Mouse (Mus musculus) macrophage (primary cell): ENCODE results near the gene Zfhx3. TPM values are rescaled to one million over a fixed set of nuclear protein-coding genes. Genes with fewer than 3 reads are reported as not detected.

Experiments used
- H3K27ac ChIP-seq: fragments of 350-480 bp; formaldehyde crosslinking; 2 replicates; pipeline ENCODE4 v1.9.0; 2021
- H3K36me3 ChIP-seq: fragments of 350-480 bp; formaldehyde crosslinking; 2 replicates; pipeline ENCODE4 v1.9.0; 2021; ENCODE audit errors: inconsistent target
- H3K4me3 ChIP-seq: fragments of 350-480 bp; formaldehyde crosslinking; 2 replicates; pipeline ENCODE4 v1.9.0; 2021; ENCODE audit errors: inconsistent target
- H3K79me2 ChIP-seq: fragments of 350-480 bp; formaldehyde crosslinking; 2 replicates; pipeline ENCODE4 v1.9.0; 2021; ENCODE audit errors: inconsistent target
- WGBS: methylation state at CpG from one replicate; pipeline ENCODE4 v1.1.7; 2026; ENCODE audit warnings: inconsistent platforms; ENCODE audit not compliant: missing documents; 5-methylcytosine and 5-hydroxymethylcytosine counted together
- polyA plus RNA-seq: library from polyadenylated mRNA; stranded (reverse); fragments of 250-400 nt; gene quantifications from 3 replicates; pipeline ENCODE4 v1.2.4, GENCODE M21; 2018; ENCODE audit warnings: inconsistent platforms

Zfhx3 gene
- polyA plus RNA-seq, 1 experiment from 2014 or later: 5.3 TPM

DNA sequence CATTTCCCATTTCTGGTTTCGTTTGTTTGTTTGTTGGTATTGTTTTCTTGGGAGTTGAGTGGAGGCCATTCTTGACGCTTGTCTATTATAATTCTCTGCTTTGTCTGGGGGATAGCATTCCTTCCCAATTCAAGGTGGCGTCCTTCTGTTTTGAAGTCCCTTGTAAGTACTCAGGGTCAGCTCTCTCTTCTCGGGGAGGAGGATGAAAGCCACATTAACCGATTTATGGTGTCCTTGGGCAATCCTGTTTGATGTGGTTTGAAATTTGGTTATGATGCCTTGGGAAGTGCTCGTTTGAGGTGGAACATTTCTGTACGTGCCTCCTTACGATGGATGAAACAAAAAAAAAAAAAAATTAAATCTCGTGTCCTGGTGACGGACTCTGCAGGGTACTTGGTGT, 800.0 kb downstream of the Zfhx3 start:
- Histone ChIP-seq H3K36me3 (no peaks in the 10 kb centered on the region), H3K27ac (no peak overlapping the region), H3K4me3 (no peak overlapping the region), H3K79me2 (peaks cover 86% of the 10 kb centered on the region; the same call in 1 of the 2 replicates)
- WGBS: 80% methylated on average over 10 of the region's 10 CpGs

DNA sequence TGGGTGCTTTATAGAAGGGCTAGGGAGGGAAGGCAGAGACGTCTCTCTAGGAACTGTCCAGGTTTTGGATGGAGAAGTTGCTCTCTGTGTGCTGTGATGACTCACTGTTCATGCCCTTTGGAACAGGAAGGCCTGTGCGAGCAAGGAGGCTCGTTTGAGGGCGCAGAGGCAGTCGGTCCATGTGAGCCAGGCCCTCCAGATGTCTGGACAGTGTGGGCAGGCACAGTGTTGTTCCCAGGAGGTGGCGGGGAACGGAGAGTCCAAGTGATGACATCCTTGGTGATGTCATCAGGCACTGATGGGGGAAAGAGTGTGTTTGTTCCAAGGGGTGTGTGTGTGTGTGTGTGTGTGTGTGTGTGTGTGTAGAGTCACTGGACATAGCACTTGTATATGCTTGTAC, 800.8 kb downstream of the Zfhx3 start:
- H3K79me2 ChIP-seq: peaks cover 78% of the 10 kb centered on the region; the same call in 1 of the 2 replicates
- H3K36me3 ChIP-seq: no peaks in the 10 kb centered on the region
- no peak overlapping the region for H3K27ac ChIP-seq
- 3% methylated on average over 7 of the region's 7 CpGs for WGBS
- no peak overlapping the region for H3K4me3 ChIP-seq

DNA sequence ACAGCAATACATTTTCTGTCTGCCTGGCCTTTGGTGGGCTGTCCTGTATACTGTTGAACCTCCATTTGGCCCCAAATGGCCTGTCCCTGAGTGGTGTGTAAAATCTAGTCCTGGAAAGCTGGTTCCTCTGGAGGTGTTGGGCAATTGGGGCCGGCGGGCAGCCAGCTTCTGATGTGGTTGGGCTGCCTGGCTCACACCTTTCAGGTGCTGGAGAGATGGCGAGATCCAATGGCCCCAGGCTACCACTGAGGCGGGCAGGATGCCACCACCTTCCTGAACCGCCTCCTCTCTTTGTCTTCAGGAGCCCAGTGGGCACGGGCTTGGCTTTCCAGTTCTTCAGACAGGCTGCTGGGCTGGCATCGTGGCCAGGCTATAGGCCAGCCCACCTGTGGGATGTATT, 803.1 kb downstream of the Zfhx3 start:
- no peak overlapping the region for H3K4me3 ChIP-seq
- no peaks in the 10 kb centered on the region for H3K36me3 ChIP-seq
- WGBS: 93% methylated on average over 7 of the region's 7 CpGs
- no peak overlapping the region for H3K27ac ChIP-seq
- H3K79me2 ChIP-seq: peaks cover 63% of the 10 kb centered on the region; the same call in 1 of the 2 replicates

DNA sequence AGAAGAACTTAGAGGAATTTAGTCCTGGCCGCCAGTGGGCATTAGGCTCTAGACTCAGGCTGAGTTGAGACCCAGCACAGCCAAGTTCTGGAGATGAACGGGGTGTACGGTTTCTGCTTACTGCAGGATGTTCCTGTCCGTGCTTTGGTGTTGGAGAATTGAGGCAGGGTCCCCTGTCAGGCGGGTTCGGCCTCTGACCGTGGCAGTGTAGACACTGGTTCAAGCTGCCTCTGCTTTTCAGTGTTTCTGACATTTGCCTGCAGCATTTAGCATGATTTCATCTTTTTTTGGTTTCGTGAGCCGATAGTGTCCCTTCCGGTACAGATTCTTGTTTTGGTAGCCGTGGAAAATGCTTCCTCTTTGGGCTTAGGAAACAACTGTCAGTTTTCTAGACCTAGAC, 805.7 kb downstream of the Zfhx3 start:
- H3K27ac ChIP-seq: peak overlapping the region; percentile 94
- H3K4me3 ChIP-seq: peak overlapping the region; percentile 12; the same call in 1 of the 2 replicates
- no peaks in the 10 kb centered on the region for H3K36me3 ChIP-seq
- 4% methylated on average over 11 of the region's 11 CpGs for WGBS
- peaks cover 71% of the 10 kb centered on the region; the same call in 1 of the 2 replicates for H3K79me2 ChIP-seq

DNA sequence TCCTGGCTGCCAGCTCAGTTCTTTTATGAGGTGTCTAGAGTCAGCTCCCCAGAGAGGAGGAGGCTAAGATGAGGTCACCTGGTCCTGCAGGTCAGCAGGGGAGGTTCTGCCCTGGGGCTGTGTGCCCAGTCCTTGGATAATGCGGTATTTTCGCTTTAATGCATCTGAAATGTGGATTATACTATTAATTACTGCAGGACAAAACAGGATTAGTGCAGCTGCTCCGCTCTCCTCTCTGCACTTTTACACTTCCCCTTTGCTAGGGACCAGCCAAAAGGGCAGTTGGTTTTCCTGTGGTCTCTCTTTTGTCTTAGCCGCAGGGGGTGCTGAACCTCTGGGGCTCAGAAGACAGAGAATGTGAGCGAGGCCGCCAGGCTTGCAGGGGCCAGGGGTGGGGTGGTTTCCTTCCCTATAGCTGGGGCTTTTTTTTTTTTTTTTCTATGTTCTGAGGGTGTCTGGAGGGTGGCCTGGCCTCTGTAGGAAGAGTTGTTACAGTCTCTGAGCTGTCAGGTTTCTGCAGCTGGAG, 806.5 kb downstream of the Zfhx3 start:
- no peak overlapping the region; the same call in 1 of the 2 replicates for H3K4me3 ChIP-seq
- H3K27ac ChIP-seq: peak overlapping the region; percentile 94
- 0% methylated on average over 6 of the region's 6 CpGs for WGBS
- H3K79me2 ChIP-seq: peaks cover 74% of the 10 kb centered on the region; the same call in 1 of the 2 replicates
- H3K36me3 ChIP-seq: no peaks in the 10 kb centered on the region

DNA sequence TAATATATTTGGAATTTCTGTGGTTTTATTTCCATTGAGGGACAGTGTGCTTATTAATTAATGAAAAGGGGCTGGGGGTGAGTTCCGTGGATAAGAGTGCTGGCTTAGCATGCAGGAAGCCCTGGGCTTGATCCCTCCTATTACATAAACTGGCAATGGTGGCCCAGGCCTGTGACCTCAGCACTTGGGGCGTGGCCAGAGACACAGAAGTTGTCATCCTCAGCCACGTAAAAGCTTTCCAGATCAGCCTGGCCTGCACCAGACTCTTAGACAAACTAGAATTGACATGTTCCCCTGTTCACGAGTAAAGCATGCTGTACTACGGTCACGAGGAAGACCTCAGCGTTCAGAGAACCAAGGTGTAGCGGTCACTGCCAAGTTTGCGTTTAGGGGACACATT, 808.4 kb downstream of the Zfhx3 start:
- no peak overlapping the region for H3K4me3 ChIP-seq
- no peaks in the 10 kb centered on the region for H3K36me3 ChIP-seq
- H3K79me2 ChIP-seq: peaks cover 74% of the 10 kb centered on the region; the same call in 1 of the 2 replicates
- H3K27ac ChIP-seq: no peak overlapping the region
- 93% methylated on average over 9 of the region's 9 CpGs for WGBS

DNA sequence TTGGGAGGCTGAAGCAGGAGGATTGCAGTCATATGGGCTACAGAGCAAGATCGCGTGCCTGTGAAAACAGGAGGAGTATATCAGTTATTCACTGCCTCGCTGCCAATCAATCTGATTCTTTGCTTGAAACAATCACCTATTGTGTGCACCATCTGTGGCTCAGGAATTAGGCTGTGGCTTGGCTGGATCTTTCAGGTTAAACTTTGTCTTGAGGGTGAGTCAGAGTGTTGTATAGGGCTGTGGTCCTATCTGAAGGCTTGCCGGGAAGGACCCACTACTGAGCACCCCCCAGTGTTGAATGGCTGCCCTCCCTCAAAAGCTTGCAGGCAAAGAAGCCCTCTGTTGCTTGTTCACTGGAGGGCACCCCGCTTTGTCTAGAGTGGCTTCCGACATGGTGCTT, 812.1 kb downstream of the Zfhx3 start:
- 93% methylated on average over 6 of the region's 6 CpGs for WGBS
- Histone ChIP-seq H3K27ac (no peak overlapping the region), H3K79me2 (peaks cover 97% of the 10 kb centered on the region; the same call in 1 of the 2 replicates), H3K4me3 (no peak overlapping the region), H3K36me3 (no peaks in the 10 kb centered on the region)

DNA sequence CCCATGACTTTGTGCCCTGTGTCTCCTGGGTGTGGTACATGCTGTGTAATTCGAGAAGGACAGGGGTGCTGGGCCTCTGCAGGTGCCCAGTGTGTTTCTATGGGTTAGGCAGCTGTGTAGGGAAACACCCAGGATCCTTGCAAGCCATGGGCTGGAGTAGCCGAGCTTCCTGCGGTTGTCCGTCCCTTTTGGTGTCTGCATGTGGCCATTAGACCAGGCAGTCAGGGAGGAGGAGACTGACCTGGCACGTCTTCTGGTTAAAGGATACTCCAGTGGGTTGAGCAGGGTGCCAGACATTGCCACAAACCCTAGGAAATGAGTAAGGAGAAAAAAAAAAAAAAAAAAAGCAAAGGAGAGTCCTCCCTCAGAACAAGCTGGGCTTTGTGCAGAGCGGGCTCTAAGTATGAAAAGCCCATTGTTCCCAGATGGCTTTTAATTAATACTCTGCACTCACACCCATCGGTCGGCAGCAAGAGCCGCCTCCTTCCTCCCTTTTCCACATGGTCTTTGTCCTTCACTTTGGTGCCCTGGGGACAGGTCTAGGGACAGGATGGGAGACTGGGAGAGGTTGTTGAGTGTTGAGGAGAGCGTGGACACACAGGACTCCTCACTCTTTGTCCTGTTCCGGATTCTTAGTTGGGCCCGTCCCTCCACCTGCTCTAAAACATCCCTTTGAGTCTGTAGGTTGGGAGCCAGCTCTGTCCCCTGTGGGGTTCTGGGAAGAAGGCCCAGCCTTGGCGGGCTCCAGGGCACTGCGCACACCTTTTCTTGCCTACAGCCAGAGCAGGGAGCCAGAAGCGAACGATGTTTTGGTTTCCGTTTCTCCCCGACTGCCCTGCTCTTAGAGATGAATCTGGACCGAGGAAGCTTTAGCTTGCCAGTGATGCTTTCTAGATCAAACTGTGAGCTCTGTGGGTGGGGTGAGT, 813.2 kb downstream of the Zfhx3 start:
- no peak overlapping the region for H3K27ac ChIP-seq
- peaks cover 90% of the 10 kb centered on the region; the same call in 1 of the 2 replicates for H3K79me2 ChIP-seq
- WGBS: 95% methylated on average over 19 of the region's 19 CpGs
- H3K4me3 ChIP-seq: no peak overlapping the region
- H3K36me3 ChIP-seq: no peaks in the 10 kb centered on the region

DNA sequence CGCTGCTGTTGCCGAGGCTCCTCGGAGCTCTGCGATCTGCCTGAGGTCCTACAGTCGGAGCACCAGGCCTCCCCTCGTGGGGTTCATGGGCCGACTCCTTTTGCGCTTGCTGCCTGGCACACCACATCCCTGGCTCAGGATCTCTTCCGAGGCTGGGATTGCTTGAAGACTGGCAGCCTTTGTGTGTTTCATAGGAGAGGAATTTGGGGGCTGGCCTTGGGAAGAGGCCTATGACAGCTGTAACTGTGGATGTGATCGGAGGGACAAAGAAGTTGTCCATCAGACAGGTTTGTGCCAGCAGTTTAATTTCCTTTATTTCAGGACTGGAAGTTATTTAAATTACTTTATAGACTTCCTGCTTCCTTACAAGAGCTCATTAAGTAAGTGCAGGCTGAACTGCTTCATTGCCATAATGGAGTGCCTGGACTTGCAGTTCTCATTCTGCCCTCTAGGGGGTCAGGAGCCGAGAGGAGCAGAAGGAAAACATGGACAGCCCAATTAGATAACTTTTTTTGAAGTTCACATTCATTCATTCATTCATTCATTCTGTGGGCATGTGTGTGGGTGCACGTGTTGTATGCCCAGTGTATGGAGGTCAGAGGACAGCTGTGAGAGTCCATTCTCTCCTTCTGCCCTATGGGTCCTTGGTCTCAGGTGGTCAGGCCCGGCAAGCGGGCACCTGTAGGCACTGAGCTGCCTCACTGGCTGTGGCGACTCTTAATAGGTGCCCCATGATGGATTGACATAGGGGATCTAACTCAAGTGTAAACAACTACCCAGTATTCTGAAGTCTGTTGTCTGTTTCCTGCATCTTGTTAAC, 817.3 kb downstream of the Zfhx3 start:
- H3K4me3 ChIP-seq: no peak overlapping the region

DNA sequence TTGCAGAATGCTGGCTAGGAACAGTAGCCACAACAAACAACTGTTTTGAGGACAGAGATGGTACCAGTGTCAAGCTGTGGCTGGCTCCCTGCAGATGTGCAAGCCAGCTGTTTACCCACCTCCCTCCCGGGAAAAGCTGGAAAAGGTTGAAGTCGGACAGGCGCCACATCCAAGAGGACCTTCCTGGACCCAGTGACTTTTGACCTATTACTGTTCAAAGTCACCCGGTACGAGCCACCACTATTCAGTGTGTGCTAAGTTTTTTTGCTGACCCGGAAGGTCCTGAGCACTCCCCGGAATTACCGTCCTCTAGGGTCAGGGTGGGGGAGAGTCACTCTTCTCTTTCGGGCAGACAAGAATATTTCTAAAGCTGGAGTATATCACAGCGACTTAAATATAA, 818.3 kb downstream of the Zfhx3 start:
- Histone ChIP-seq H3K36me3 (no peaks in the 10 kb centered on the region), H3K79me2 (peaks cover 87% of the 10 kb centered on the region; the same call in 1 of the 2 replicates), H3K27ac (no peak overlapping the region), H3K4me3 (no peak overlapping the region)
- WGBS: 90% methylated on average over 10 of the region's 10 CpGs

More for the DNA sequence above, 817.3 kb downstream of the Zfhx3 start:
- 86% methylated on average over 15 of the region's 15 CpGs for WGBS
- Histone ChIP-seq H3K27ac (no peak overlapping the region), H3K36me3 (no peaks in the 10 kb centered on the region), H3K79me2 (peaks cover 90% of the 10 kb centered on the region; the same call in 1 of the 2 replicates)

DNA sequence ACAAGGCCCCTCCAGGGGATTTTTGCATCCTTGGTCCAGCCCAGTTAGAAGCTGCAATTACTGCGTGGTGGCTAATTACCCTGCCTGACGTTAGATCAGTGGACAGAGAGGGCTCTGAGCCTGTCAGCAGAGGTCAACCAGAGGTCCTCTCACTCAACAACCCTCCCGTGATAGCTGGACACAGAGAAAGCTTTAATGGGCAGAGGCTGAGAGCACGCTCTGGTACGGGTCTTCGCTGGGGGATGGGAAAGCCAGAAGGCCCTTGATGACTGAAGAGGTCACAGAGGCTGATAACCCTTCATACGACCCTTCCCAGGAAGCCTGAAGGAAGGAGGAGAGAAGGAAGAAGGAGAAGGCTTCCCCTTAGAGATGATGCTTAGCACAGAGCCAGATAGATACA, 820.1 kb downstream of the Zfhx3 start:
- no peak overlapping the region for H3K27ac ChIP-seq
- H3K36me3 ChIP-seq: no peaks in the 10 kb centered on the region
- 98% methylated on average over 7 of the region's 7 CpGs for WGBS
- H3K4me3 ChIP-seq: no peak overlapping the region
- H3K79me2 ChIP-seq: peaks cover 87% of the 10 kb centered on the region; the same call in 1 of the 2 replicates

DNA sequence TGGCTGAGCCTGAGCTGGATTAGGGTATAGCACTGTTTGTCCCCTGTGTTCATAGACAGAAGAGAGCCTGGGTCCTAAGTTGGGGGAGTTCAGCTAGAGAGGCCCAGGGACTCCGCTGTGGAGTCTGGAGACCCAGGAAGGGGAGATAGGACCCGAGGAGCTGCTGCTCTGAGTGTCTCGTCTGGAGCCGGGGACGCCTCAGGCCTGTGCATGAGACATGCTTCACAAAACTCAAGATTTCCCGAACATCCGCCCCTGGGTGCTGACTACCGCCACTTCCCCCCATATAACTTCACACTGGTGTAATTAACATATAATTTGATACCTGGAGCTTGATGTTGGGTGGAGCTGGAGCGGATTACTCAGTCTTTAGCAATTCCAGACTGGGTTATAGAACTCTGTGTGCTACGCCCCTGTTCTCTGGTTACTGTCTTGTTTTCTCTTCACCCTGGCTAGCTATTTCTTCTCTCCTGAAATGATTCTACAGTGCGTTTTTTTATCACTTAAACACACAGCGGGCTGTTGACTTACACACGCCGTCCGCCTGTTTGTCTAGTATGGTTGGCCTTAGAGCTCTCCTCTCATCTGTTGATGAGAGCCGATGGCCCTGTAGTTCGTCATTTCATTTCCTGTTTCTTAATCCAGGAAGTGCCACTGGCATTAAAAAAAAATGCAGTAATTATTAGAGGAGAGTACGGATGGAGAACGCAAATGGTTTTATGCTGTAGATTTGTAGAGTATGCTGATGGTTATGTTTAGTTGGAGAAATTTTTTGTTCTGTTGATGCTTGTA, 822.2 kb downstream of the Zfhx3 start:
- Histone ChIP-seq H3K79me2 (peaks cover 89% of the 10 kb centered on the region; the same call in 1 of the 2 replicates), H3K36me3 (no peaks in the 10 kb centered on the region), H3K27ac (peak overlapping the region; percentile 17), H3K4me3 (no peak overlapping the region)
- 60% methylated on average over 19 of the region's 19 CpGs for WGBS

DNA sequence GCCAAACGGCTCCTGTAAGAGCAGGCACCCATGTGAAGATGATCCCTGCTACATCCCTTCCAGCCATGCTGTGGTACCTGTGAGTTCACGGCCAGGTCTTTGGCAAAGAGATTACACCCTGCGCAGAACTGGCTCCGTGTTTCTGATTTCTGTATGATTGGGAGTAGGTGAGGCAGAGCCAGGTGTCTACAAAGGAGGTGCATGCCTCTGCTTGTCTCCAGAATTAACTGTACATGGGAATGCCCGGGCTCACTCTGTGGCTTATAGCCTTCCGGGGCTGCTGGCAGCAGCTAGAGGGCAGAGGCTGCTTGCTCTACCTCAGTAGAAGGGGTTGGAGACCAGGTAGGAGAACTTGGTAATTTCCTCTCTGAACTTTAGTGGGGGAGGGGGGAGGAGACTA, 823.7 kb downstream of the Zfhx3 start:
- H3K27ac ChIP-seq: no peak overlapping the region
- H3K36me3 ChIP-seq: no peaks in the 10 kb centered on the region
- H3K79me2 ChIP-seq: peaks cover 97% of the 10 kb centered on the region; the same call in 1 of the 2 replicates
- H3K4me3 ChIP-seq: no peak overlapping the region
- 94% methylated on average over 6 of the region's 6 CpGs for WGBS

DNA sequence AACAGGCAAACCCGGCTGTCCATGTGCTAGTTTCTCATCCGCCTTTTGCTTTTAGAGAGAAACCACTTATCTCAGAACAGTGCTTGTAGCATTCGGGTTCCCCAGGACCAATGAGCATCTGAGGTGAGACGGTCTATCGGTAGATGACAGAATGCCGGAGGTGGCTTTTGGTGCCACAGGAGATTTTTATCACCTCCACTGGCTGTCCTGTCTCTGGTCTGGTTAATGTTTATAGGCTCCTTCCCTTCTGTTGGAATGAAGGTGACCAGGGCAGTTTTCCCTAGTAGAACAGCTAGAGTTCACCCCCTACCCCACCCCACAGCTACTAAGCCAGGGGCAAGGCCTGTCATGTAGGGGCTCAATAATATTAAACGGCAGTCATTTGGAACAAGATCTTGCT, 825.6 kb downstream of the Zfhx3 start:
- no peak overlapping the region for H3K27ac ChIP-seq
- H3K4me3 ChIP-seq: no peak overlapping the region
- H3K36me3 ChIP-seq: no peaks in the 10 kb centered on the region
- WGBS: 93% methylated on average over 7 of the region's 7 CpGs
- H3K79me2 ChIP-seq: peaks cover 88% of the 10 kb centered on the region; the same call in 1 of the 2 replicates
